Mouse (Mus musculus) testis, adult 2 months (tissue): Measurements from ENCODE around the gene Smarce1. TPM values are rescaled to one million over a fixed set of nuclear protein-coding genes. Genes with fewer than 3 reads are reported as not detected.
"Not testable (repeated sequence)": the region's sequence is repeated elsewhere in the genome, so short reads cannot be mapped to it uniquely, and the experiment has no call there.

Experiments
- H3K27ac ChIP-seq: fragments of 200-500 bp; 2 replicates; pipeline ENCODE4 v1.5.1; 2012; ENCODE audit warnings: low read depth, low read length; ENCODE audit not compliant: control insufficient read depth, insufficient read depth
- H3K27me3 ChIP-seq: fragments of 200-500 bp; 2 replicates; pipeline ENCODE4 v1.6.1; 2012; ENCODE audit warnings: mild to moderate bottlenecking, low read length, moderate library complexity; ENCODE audit not compliant: control insufficient read depth, insufficient read depth
- H3K36me3 ChIP-seq: fragments of 200-500 bp; 2 replicates; pipeline ENCODE4 v1.6.1; 2012; ENCODE audit warnings: mild to moderate bottlenecking, low read length; ENCODE audit not compliant: control insufficient read depth, insufficient read depth
- H3K4me1 ChIP-seq: fragments of 200-500 bp; 2 replicates; pipeline ENCODE4 v1.6.1; 2012; ENCODE audit warnings: low read length; ENCODE audit not compliant: control insufficient read depth, insufficient read depth
- H3K4me3 ChIP-seq: fragments of 200-500 bp; 2 replicates; pipeline ENCODE4 v1.5.1; 2012; ENCODE audit warnings: low read depth, mild to moderate bottlenecking, low read length, moderate library complexity, mixed read lengths; ENCODE audit not compliant: control insufficient read depth
- CTCF ChIP-seq: fragments of 200-500 bp; IDR thresholded peaks from 2 replicates; pipeline ENCODE4 v1.5.1; 2012; ENCODE audit warnings: low read depth, mild to moderate bottlenecking, inconsistent platforms, low read length, moderate library complexity; ENCODE audit not compliant: control insufficient read depth, insufficient read depth, insufficient replicate concordance
- POLR2A ChIP-seq: fragments of 200-500 bp; IDR thresholded peaks from 2 replicates; pipeline ENCODE4 v1.6.1; 2012; ENCODE audit warnings: low read depth, mild to moderate bottlenecking, inconsistent platforms, low read length, moderate library complexity; ENCODE audit not compliant: control insufficient read depth
- polyA plus RNA-seq: library from polyadenylated mRNA; depleted of rRNA; stranded (reverse); fragments of >200 nt; gene quantifications from 2 replicates; pipeline ENCODE4 v1.2.3, GENCODE M21; 2012

Smarce1 gene
- polyA plus RNA-seq, 1 experiment: 18.5 TPM

DNA sequence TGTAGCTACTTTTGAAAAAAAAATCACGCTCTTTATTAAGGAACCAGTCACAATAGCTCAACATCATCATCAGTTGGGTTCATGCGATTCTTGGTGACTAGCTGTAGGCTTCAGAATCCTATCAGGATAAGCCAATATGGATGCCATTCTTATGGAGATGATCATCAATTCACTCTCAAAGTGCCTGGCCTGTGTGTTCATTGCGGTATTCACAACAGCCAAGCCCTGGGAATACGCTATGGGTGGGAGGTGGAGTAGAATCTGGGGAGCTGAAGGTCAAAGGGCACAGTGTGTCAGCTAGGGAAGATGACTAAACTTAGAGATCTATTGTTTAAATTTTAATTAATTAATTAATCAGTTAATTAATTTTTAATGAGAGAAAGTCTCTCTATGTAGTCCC is 17.1 kb upstream of the Smarce1 start:
- no peak overlapping the region for H3K27ac ChIP-seq
- H3K27me3 ChIP-seq: no peaks in the 10 kb centered on the region
- H3K4me1 ChIP-seq: peaks cover 4% of the 10 kb centered on the region
- no peak for TF ChIP-seq CTCF
- TF ChIP-seq POLR2A: no peak
- H3K4me3 ChIP-seq: no peak overlapping the region
- H3K36me3 ChIP-seq: no peaks in the 10 kb centered on the region

DNA sequence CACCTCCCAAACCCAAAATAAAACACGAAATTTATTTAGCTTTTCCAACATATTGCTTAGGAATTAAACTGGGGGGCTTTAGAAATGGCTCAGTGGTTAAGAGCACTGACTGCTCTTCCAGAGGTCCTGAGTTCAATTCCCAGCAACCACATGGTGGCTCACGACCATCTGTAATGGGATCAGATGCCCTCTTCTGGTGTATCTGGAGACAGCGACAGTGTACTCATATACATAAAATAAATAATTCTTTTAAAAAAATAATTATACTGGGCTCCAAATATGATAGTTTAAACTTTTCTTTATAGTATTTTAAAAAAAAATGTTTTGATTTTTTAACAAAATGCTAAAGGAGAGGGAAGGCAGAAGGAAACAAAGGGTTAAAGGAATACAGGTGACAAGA is 13.7 kb upstream of the Smarce1 start:
- H3K4me1 ChIP-seq, H3K4me3 ChIP-seq, H3K27me3 ChIP-seq, H3K27ac ChIP-seq, H3K36me3 ChIP-seq: not testable (repeated sequence)

DNA sequence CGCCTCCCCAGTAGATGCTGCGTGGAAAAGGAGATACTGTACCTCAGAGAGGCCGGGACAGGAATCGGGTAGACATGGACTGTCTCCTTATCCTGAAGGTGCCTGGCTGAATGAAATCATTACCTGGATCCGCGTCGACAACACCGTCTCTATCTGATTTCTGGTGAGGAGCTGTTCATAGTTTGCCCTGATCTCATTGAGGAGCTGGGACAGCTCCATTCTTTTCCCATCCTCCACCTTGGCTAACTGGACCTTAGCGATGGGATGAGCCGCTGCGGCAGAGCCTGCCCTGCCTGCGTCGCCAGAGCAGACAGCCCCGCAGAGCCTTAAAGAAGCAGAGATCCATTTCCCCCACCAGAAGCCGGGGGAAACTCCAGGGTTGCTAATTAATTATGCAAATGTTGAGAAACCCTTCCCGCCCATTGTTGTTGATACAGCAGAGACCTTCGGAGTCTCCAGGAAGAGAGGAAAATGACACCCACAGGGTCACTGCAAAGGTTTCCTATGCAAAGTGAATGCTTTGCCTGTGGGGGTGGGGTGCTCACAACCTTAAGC is 13.1 kb upstream of the Smarce1 start, which contains the start of gene Krt222:
Gene Krt222 (minus strand): TSS at position 266 of the 555 bp plus-strand sequence.
- no peaks in the 10 kb centered on the region for H3K36me3 ChIP-seq
- peaks cover 4% of the 10 kb centered on the region for H3K4me1 ChIP-seq
- H3K27me3 ChIP-seq: no peaks in the 10 kb centered on the region
- peak within 1 kb of the TSS; percentile 42 for H3K4me3 ChIP-seq
- no peak within 1 kb of the TSS for H3K27ac ChIP-seq
- TF ChIP-seq CTCF: no peak
- no peak for TF ChIP-seq POLR2A

DNA sequence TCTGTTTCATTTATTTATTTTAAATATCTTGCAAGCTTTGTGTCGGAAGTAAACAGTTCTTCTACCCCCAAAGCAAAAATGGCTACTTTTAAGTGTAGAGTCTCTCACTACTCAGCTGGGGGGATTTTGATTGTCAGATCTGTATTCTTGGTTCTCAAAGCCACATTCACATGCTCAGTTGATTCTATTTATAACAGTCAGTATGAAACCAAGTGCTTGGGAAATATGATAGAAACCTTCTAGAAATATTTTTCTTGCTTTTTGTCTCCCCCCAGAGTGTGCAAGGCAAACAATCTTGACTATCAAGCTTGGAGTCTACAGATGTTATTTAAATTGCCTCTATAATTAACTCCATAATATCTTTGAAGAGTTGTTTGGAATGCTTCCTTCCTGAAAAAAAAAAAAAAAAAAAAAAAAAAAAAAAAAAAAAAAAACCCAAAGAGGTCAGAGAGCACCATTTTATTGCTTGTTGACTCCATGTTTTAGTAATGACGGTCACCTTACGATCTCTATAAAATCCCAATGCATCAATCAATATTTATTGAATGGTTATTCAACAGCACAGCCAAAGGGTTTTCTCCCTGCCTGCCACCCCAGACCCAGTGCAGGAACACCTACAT is 12.5 kb upstream of the Smarce1 start:
- Histone ChIP-seq H3K36me3 (no peaks in the 10 kb centered on the region), H3K27me3 (no peaks in the 10 kb centered on the region), H3K27ac (no peak overlapping the region), H3K4me1 (peaks cover 4% of the 10 kb centered on the region), H3K4me3 (peak overlapping the region; percentile 42; the same call in 1 of the 2 replicates)
- TF ChIP-seq POLR2A (no peak), CTCF (no peak)

DNA sequence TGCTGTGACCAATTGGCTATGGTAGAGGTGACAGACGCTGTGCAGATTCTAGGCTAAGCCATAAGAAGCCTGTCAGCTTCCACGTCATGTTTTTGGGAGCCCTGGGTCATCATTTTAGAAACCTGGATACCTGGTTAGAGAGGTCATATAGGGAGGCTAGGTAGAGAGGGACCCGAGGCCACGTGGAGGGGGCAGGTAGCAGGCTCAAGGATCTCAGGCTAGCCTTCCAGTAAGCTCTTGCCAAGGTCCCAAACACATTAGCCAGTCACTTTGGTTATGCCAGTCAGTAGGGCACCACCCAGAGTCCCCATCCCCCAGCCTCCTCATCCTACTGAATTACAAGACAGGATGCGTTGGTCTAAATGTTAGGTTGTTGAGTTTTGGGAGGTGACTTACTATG is 11.2 kb upstream of the Smarce1 start:
- no peak overlapping the region for H3K4me3 ChIP-seq
- no peaks in the 10 kb centered on the region for H3K36me3 ChIP-seq
- H3K4me1 ChIP-seq: peaks cover 4% of the 10 kb centered on the region
- no peak overlapping the region for H3K27ac ChIP-seq
- H3K27me3 ChIP-seq: no peaks in the 10 kb centered on the region
- TF ChIP-seq POLR2A (no peak), CTCF (no peak)

DNA sequence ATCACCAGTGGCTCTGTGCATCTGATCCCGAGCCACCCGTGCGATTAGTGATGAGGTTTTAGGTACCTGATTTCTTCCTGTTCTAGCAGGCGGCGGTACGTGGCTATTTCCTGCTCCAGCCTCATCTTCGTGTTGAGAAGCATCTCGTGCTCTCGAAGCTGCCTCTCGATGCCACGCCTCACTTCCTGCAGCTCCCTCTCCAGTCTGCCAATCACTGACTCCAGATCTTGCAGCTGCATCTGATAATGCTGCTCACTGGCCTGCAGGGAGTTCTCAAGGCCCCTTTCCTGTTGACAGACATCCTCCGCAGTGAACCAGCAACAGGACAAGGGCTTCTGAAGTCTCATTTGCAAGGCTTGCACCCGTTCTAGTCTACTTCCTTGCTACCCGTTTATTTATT is 7.7 kb upstream of the Smarce1 start:
- Histone ChIP-seq H3K36me3 (no peaks in the 10 kb centered on the region), H3K4me1 (no peaks in the 10 kb centered on the region)
- TF ChIP-seq POLR2A (no peak), CTCF (no peak)

DNA sequence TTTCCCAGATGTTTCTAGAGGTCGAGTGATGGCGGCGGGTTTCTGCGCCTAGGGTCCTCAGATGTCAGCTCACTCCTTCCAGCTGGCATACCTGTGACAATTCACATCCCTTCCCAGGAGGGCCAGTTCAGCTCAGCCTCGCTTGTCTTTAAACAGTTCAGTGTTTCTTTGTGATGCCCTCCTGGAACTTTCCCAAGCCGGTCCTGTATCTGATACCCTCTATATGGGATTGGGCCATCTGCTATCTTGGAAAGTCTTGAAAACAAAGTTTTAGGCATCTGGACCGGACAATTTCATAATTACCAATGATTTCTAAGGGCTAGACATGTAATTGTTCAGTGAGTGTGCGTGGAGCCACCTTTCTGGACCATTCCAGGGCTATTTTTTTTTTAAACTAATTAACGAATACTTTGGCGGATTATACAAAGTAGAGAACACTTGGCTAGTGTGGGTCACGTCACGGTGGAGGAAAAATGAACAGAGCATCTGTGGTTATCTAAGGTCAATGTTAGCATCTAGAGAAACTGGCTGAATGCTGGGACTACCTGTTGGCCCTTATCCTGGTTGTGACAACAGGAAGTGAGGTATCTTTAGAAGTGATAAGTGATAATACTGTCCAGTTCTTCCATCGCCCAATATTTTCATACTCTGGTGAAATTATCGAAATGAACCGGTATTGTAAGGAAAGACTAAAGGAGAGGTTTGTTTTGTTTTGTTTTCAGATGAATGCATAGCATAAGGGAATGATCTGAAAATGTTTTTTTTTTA is 416 bp upstream of the Smarce1 start:
- Histone ChIP-seq H3K4me3 (peak overlapping the region; percentile 93), H3K36me3 (peaks cover 1% of the 10 kb centered on the region), H3K27ac (peak overlapping the region; percentile 85), H3K4me1 (peaks cover 6% of the 10 kb centered on the region), H3K27me3 (no peaks in the 10 kb centered on the region)
- TF ChIP-seq CTCF (no peak), POLR2A (no peak)

More for the DNA sequence above, 7.7 kb upstream of the Smarce1 start:
- no peak overlapping the region for H3K4me3 ChIP-seq
- H3K27ac ChIP-seq: no peak overlapping the region
- no peaks in the 10 kb centered on the region for H3K27me3 ChIP-seq
